Mouse (Mus musculus): ENCODE data around the gene Adgrl1. TPM values are rescaled to one million over a fixed set of nuclear protein-coding genes. Genes with fewer than 3 reads are reported as not detected.

Adgrl1 gene
- polyA plus RNA-seq, 1 experiment from 2014 or later = 24.4 TPM

- H3K4me2 ChIP-seq (replicated peaks; ENCODE audit: low read depth, low read length) = no peak overlapping the region
- no peaks in the 10 kb centered on the region for H3K27me3 ChIP-seq (ENCODE audit: control insufficient read depth, insufficient read depth, low read length)
- H3K4me3 ChIP-seq (ENCODE audit: low read length) = no peak overlapping the region
- peaks cover 12% of the 10 kb centered on the region; the same call in 1 of the 2 replicates for H3K36me3 ChIP-seq (ENCODE audit: control insufficient read depth, insufficient read depth, low read length)
- H3K27ac ChIP-seq (ENCODE audit: low read depth, low read length) = no peak overlapping the region
- no peak overlapping the region for H3K9ac ChIP-seq (ENCODE audit: low read depth, low read length)
- no peak for ATAC-seq (ENCODE audit: low FRiP score, low TSS enrichment)
- peaks cover 25% of the 10 kb centered on the region for H3K4me1 ChIP-seq (ENCODE audit: control insufficient read depth, insufficient read depth, low read length)
- 83% methylated on average over 3 of the region's 3 CpGs for WGBS
- no peaks in the 10 kb centered on the region for H3K9me3 ChIP-seq (ENCODE audit: control insufficient read depth, low read length)
Measured at GRCm38 (mm10) chr8:83914232-83914631, 14.3 kb downstream of the Adgrl1 start.

GRCm38 (mm10) chr8:83914860-83915259, 15.0 kb downstream of the Adgrl1 start:
- WGBS = 63% methylated on average over 5 of the region's 5 CpGs
- no peaks in the 10 kb centered on the region for H3K9me3 ChIP-seq (ENCODE audit: control insufficient read depth, low read length)
- H3K4me3 ChIP-seq (ENCODE audit: low read length) = no peak overlapping the region
- no peak overlapping the region for H3K4me2 ChIP-seq (replicated peaks; ENCODE audit: low read depth, low read length)
- no peaks in the 10 kb centered on the region for H3K27me3 ChIP-seq (ENCODE audit: control insufficient read depth, insufficient read depth, low read length)
- ATAC-seq (ENCODE audit: low FRiP score, low TSS enrichment) = no peak
- no peak overlapping the region for H3K9ac ChIP-seq (ENCODE audit: low read depth, low read length)
- H3K4me1 ChIP-seq (ENCODE audit: control insufficient read depth, insufficient read depth, low read length) = peaks cover 22% of the 10 kb centered on the region
- H3K36me3 ChIP-seq (ENCODE audit: control insufficient read depth, insufficient read depth, low read length) = peaks cover 17% of the 10 kb centered on the region; the same call in 1 of the 2 replicates
- H3K27ac ChIP-seq (ENCODE audit: low read depth, low read length) = no peak overlapping the region

- no peak overlapping the region for H3K4me3 ChIP-seq (ENCODE audit: low read length)
- peaks cover 28% of the 10 kb centered on the region for H3K36me3 ChIP-seq (ENCODE audit: control insufficient read depth, insufficient read depth, low read length)
- ATAC-seq (ENCODE audit: low FRiP score, low TSS enrichment) = no peak
- H3K9me3 ChIP-seq (ENCODE audit: control insufficient read depth, low read length) = no peaks in the 10 kb centered on the region
- H3K27me3 ChIP-seq (ENCODE audit: control insufficient read depth, insufficient read depth, low read length) = no peaks in the 10 kb centered on the region
- H3K27ac ChIP-seq (ENCODE audit: low read depth, low read length) = no peak overlapping the region
- H3K4me2 ChIP-seq (replicated peaks; ENCODE audit: low read depth, low read length) = no peak overlapping the region
- no peak overlapping the region for H3K9ac ChIP-seq (ENCODE audit: low read depth, low read length)
- peaks cover 22% of the 10 kb centered on the region for H3K4me1 ChIP-seq (ENCODE audit: control insufficient read depth, insufficient read depth, low read length)
- WGBS = 86% methylated on average over 5 of the region's 5 CpGs
Measured at GRCm38 (mm10) chr8:83916015-83916414, 16.1 kb downstream of the Adgrl1 start.

GRCm38 (mm10) chr8:83917566-83917965, 17.7 kb downstream of the Adgrl1 start:
- no peak overlapping the region for H3K9ac ChIP-seq (ENCODE audit: low read depth, low read length)
- peaks cover 38% of the 10 kb centered on the region for H3K36me3 ChIP-seq (ENCODE audit: control insufficient read depth, insufficient read depth, low read length)
- H3K4me3 ChIP-seq (ENCODE audit: low read length) = no peak overlapping the region
- WGBS = 82% methylated on average over 6 of the region's 6 CpGs
- H3K4me2 ChIP-seq (replicated peaks; ENCODE audit: low read depth, low read length) = no peak overlapping the region
- H3K4me1 ChIP-seq (ENCODE audit: control insufficient read depth, insufficient read depth, low read length) = peaks cover 9% of the 10 kb centered on the region
- H3K27me3 ChIP-seq (ENCODE audit: control insufficient read depth, insufficient read depth, low read length) = no peaks in the 10 kb centered on the region
- ATAC-seq (ENCODE audit: low FRiP score, low TSS enrichment) = no peak
- H3K9me3 ChIP-seq (ENCODE audit: control insufficient read depth, low read length) = no peaks in the 10 kb centered on the region
- H3K27ac ChIP-seq (ENCODE audit: low read depth, low read length) = no peak overlapping the region

- WGBS = 73% methylated on average over 3 of the region's 3 CpGs
- peaks cover 68% of the 10 kb centered on the region for H3K36me3 ChIP-seq (ENCODE audit: control insufficient read depth, insufficient read depth, low read length)
Measured at GRCm38 (mm10) chr8:83921558-83921957, 21.7 kb downstream of the Adgrl1 start.

GRCm38 (mm10) chr8:83922727-83923126, 22.8 kb downstream of the Adgrl1 start:
- no peak overlapping the region for H3K9ac ChIP-seq (ENCODE audit: low read depth, low read length)
- peaks cover 12% of the 10 kb centered on the region for H3K4me1 ChIP-seq (ENCODE audit: control insufficient read depth, insufficient read depth, low read length)
- no peaks in the 10 kb centered on the region for H3K27me3 ChIP-seq (ENCODE audit: control insufficient read depth, insufficient read depth, low read length)
- H3K36me3 ChIP-seq (ENCODE audit: control insufficient read depth, insufficient read depth, low read length) = peaks cover 63% of the 10 kb centered on the region
- H3K4me3 ChIP-seq (ENCODE audit: low read length) = no peak overlapping the region
- no peak overlapping the region for H3K4me2 ChIP-seq (replicated peaks; ENCODE audit: low read depth, low read length)
- no peak overlapping the region for H3K27ac ChIP-seq (ENCODE audit: low read depth, low read length)
- H3K9me3 ChIP-seq (ENCODE audit: control insufficient read depth, low read length) = no peaks in the 10 kb centered on the region
- 91% methylated on average over 8 of the region's 8 CpGs for WGBS
- no peak for ATAC-seq (ENCODE audit: low FRiP score, low TSS enrichment)

More at GRCm38 (mm10) chr8:83921558-83921957, 21.7 kb downstream of the Adgrl1 start:
- no peaks in the 10 kb centered on the region for H3K27me3 ChIP-seq (ENCODE audit: control insufficient read depth, insufficient read depth, low read length)
- no peak overlapping the region for H3K9ac ChIP-seq (ENCODE audit: low read depth, low read length)
- no peak overlapping the region for H3K4me2 ChIP-seq (replicated peaks; ENCODE audit: low read depth, low read length)
- no peak for ATAC-seq (ENCODE audit: low FRiP score, low TSS enrichment)
- no peak overlapping the region for H3K4me3 ChIP-seq (ENCODE audit: low read length)
- no peaks in the 10 kb centered on the region for H3K9me3 ChIP-seq (ENCODE audit: control insufficient read depth, low read length)
- H3K4me1 ChIP-seq (ENCODE audit: control insufficient read depth, insufficient read depth, low read length) = peaks cover 8% of the 10 kb centered on the region
- no peak overlapping the region for H3K27ac ChIP-seq (ENCODE audit: low read depth, low read length)

- WGBS = 76% methylated on average over 5 of the region's 5 CpGs
Measured at GRCm38 (mm10) chr8:83924585-83924984, 24.7 kb downstream of the Adgrl1 start.

GRCm38 (mm10) chr8:83926266-83926665, 26.4 kb downstream of the Adgrl1 start:
- no peak for ATAC-seq (ENCODE audit: low FRiP score, low TSS enrichment)
- Histone ChIP-seq H3K9me3 (ENCODE audit: control insufficient read depth, low read length) (no peaks in the 10 kb centered on the region), H3K36me3 (ENCODE audit: control insufficient read depth, insufficient read depth, low read length) (peaks cover 61% of the 10 kb centered on the region), H3K4me3 (ENCODE audit: low read length) (no peak overlapping the region), H3K27ac (ENCODE audit: low read depth, low read length) (0 out of 2 replicates have a peak overlapping the region, but pooled peaks have one; percentile 4), H3K9ac (ENCODE audit: low read depth, low read length) (no peak overlapping the region), H3K4me1 (ENCODE audit: control insufficient read depth, insufficient read depth, low read length) (peaks cover 12% of the 10 kb centered on the region), H3K27me3 (ENCODE audit: control insufficient read depth, insufficient read depth, low read length) (no peaks in the 10 kb centered on the region), H3K4me2 (replicated peaks; ENCODE audit: low read depth, low read length) (no peak overlapping the region)
- WGBS = 38% methylated on average over 7 of the region's 7 CpGs

More at GRCm38 (mm10) chr8:83924585-83924984, 24.7 kb downstream of the Adgrl1 start:
- H3K4me1 ChIP-seq (ENCODE audit: control insufficient read depth, insufficient read depth, low read length) = peaks cover 12% of the 10 kb centered on the region
- H3K36me3 ChIP-seq (ENCODE audit: control insufficient read depth, insufficient read depth, low read length) = peaks cover 60% of the 10 kb centered on the region
- no peak for ATAC-seq (ENCODE audit: low FRiP score, low TSS enrichment)
- no peak overlapping the region for H3K4me3 ChIP-seq (ENCODE audit: low read length)
- no peak overlapping the region for H3K9ac ChIP-seq (ENCODE audit: low read depth, low read length)
- no peaks in the 10 kb centered on the region for H3K9me3 ChIP-seq (ENCODE audit: control insufficient read depth, low read length)
- H3K27me3 ChIP-seq (ENCODE audit: control insufficient read depth, insufficient read depth, low read length) = no peaks in the 10 kb centered on the region
- H3K27ac ChIP-seq (ENCODE audit: low read depth, low read length) = no peak overlapping the region
- no peak overlapping the region for H3K4me2 ChIP-seq (replicated peaks; ENCODE audit: low read depth, low read length)

GRCm38 (mm10) chr8:83934222-83934621, 34.3 kb downstream of the Adgrl1 start:
- Histone ChIP-seq H3K27ac (ENCODE audit: low read depth, low read length) (no peak overlapping the region), H3K4me2 (replicated peaks; ENCODE audit: low read depth, low read length) (no peak overlapping the region), H3K36me3 (ENCODE audit: control insufficient read depth, insufficient read depth, low read length) (peaks cover 94% of the 10 kb centered on the region), H3K4me3 (ENCODE audit: low read length) (no peak overlapping the region), H3K9ac (ENCODE audit: low read depth, low read length) (no peak overlapping the region), H3K4me1 (ENCODE audit: control insufficient read depth, insufficient read depth, low read length) (no peaks in the 10 kb centered on the region), H3K27me3 (ENCODE audit: control insufficient read depth, insufficient read depth, low read length) (no peaks in the 10 kb centered on the region), H3K9me3 (ENCODE audit: control insufficient read depth, low read length) (no peaks in the 10 kb centered on the region)
- ATAC-seq (ENCODE audit: low FRiP score, low TSS enrichment) = no peak
- WGBS = 91% methylated on average over 5 of the region's 5 CpGs
